Mouse (Mus musculus) G1E (cell line): Measurements from ENCODE around the gene Dnajb2.

ENCODE experiments used
- CTCF ChIP-seq: IDR thresholded peaks from 2 replicates; pipeline ENCODE4 v1.5.1; 2012; ENCODE audit warnings: low read depth, low read length, inconsistent platforms, mixed read lengths
- GATA1 ChIP-seq: IDR thresholded peaks from 2 replicates; pipeline ENCODE4 v1.6.1; 2012; ENCODE audit warnings: borderline replicate concordance, low read length, inconsistent platforms, mixed read lengths
- GATA2 ChIP-seq: IDR thresholded peaks from 2 replicates; pipeline ENCODE4 v1.6.1; 2012; ENCODE audit warnings: low read depth, low read length, inconsistent platforms, borderline replicate concordance
- POLR2AphosphoS5 ChIP-seq: IDR thresholded peaks from 2 replicates; pipeline ENCODE4 v1.6.1; 2012; ENCODE audit warnings: low read depth, low read length, inconsistent platforms; ENCODE audit not compliant: insufficient replicate concordance
- TAL1 ChIP-seq: conservative IDR thresholded peaks from 2 replicates; pipeline ENCODE4 v1.6.1; 2012; ENCODE audit warnings: low read depth, low read length, inconsistent platforms, mixed read lengths

DNA sequence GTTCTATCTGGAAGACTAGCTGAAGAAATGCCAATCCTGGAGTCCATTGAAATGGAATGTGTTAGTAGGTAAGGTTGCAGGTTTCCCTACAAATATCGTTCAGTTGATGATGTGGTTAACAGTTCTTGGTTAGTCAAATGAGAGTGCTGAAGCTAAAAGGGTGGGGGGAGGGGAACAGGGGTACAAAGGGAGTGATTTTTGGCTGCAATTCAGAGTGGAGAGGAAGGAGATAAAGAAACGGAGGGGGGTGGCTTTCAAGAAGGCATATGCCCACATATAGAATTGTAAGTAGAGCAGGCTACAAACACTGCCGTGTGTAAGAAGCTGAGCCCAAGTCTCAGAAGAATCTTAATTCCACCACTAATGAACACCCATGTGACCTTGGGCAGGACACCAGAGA lies 10.7 kb upstream of the Dnajb2 start:
- TF ChIP-seq CTCF: no peak
- TF ChIP-seq GATA1: no peak
- no peak for TF ChIP-seq POLR2AphosphoS5
- no peak for TF ChIP-seq TAL1
- no peak for TF ChIP-seq GATA2
